Mouse (Mus musculus) forebrain, postnatal 0 days (tissue): ENCODE measurements at regions not wholly inside any gene's neighbourhood (a gene's known extent, or its start where the extent isn't known, plus 50 kb on each side); places are given as distances from the start of the nearest gene placed in this dataset.
"Not testable (repeated sequence)": the region's sequence is repeated elsewhere in the genome, so short reads cannot be mapped to it uniquely, and the experiment has no call there.

Source experiments
- ATAC-seq: fragments of 200-750 bp; cut with Nextera tagmentation; 2 replicates; pipeline ENCODE4 v1.8.0; 2017; ENCODE audit warnings: mild to moderate bottlenecking, moderate library complexity
- DNase-seq: peaks from one replicate; pipeline ENCODE4 v3.0.0-alpha.2; 2015
- H3K27ac ChIP-seq: fragments of 300-500 bp; sonication (generic); 2 replicates; pipeline ENCODE4 v1.5.1; 2014; ENCODE audit warnings: low read depth, mild to moderate bottlenecking, antibody characterized with exemption, low read length, moderate library complexity, mixed read lengths
- H3K27me3 ChIP-seq: fragments of 300-500 bp; sonication (generic); 2 replicates; pipeline ENCODE4 v1.6.1; 2014; ENCODE audit warnings: mild to moderate bottlenecking, low read length, mixed read lengths; ENCODE audit not compliant: insufficient read depth
- H3K36me3 ChIP-seq: fragments of 300-500 bp; sonication (generic); 2 replicates; pipeline ENCODE4 v1.6.1; 2014; ENCODE audit warnings: mild to moderate bottlenecking, moderate library complexity; ENCODE audit not compliant: insufficient read depth
- H3K4me1 ChIP-seq: fragments of 300-500 bp; sonication (generic); 2 replicates; pipeline ENCODE4 v1.6.1; 2014; ENCODE audit warnings: antibody characterized with exemption; ENCODE audit not compliant: insufficient read depth
- H3K4me2 ChIP-seq: fragments of 300-500 bp; sonication (generic); 2 replicates; pipeline ENCODE4 v1.6.1; 2014; ENCODE audit warnings: low read depth, mild to moderate bottlenecking, moderate library complexity
- H3K4me3 ChIP-seq: fragments of 300-500 bp; sonication (generic); 2 replicates; pipeline ENCODE4 v1.5.1; 2014; ENCODE audit warnings: low read depth, low read length, mixed read lengths
- H3K9ac ChIP-seq: fragments of 300-500 bp; sonication (generic); 2 replicates; pipeline ENCODE4 v1.6.1; 2014; ENCODE audit warnings: mild to moderate bottlenecking
- H3K9me3 ChIP-seq: fragments of 300-500 bp; sonication (generic); 2 replicates; pipeline ENCODE4 v1.6.1; 2016; ENCODE audit warnings: low read length
- CTCF ChIP-seq: sonication (generic); IDR thresholded peaks from 2 replicates; pipeline ENCODE4 v1.5.1; 2016; ENCODE audit warnings: antibody characterized with exemption, control low read depth, low read depth
- WGBS: fragments of 180-500 bp; shearing (Covaris S2); extraction: QIAGEN DNeasy Blood & Tissue Kit; methylation state at CpG from one replicate; pipeline ENCODE4 v1.1.7; 2014; 5-methylcytosine and 5-hydroxymethylcytosine counted together

DNA sequence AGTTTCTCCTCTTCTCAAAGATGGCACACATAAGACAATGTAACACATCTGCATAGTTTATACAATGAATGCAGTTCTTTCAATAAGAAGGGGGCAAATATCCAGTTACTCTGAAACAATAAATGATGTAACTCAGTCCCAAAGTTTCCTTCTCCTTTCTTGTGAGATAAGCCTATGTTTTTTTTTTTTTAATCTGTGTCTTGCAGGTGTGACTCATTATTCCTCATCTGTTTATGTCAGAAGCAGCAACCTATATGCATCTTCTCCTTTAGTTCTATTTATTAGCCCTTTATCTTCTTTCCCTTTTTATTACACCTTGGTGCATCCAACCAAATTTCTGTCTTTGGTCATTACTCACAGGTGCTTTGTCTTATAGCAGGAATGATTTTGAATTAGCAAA lies 523.2 kb upstream of the Pot1a start:
- Histone ChIP-seq H3K36me3 (no peaks in the 10 kb centered on the region), H3K4me2 (no peak overlapping the region), H3K27me3 (no peaks in the 10 kb centered on the region), H3K4me3 (no peak overlapping the region), H3K9me3 (no peaks in the 10 kb centered on the region), H3K4me1 (no peaks in the 10 kb centered on the region), H3K27ac (no peak overlapping the region), H3K9ac (no peak overlapping the region)
- DNase-seq (no peak), ATAC-seq (no peak)
- no peak for TF ChIP-seq CTCF

DNA sequence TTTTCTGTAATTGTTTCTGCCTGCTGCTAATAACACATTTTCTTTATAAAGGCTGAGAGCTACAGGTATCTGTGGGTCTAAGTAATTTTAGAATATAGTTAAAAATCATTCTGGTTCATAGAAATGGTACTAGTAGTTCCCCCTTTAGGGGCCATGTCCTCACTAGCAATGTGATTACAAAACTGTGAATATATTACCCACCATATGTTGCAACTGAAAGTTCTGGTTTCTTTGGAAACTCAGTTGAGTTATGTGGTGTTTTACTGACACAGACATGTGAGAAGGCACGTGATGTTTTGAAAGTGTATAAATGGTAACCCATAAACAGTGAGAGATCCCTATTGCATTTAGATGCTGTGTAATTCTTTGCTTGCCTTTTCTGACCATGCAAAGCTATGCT lies 495.1 kb upstream of the Pot1a start:
- TF ChIP-seq CTCF: no peak
- Histone ChIP-seq H3K4me2 (no peak overlapping the region), H3K4me3 (no peak overlapping the region), H3K27me3 (no peaks in the 10 kb centered on the region), H3K36me3 (no peaks in the 10 kb centered on the region), H3K9ac (no peak overlapping the region), H3K9me3 (no peaks in the 10 kb centered on the region), H3K27ac (no peak overlapping the region), H3K4me1 (no peaks in the 10 kb centered on the region)
- 67% methylated on average over 1 of the region's 1 CpGs for WGBS
- ATAC-seq (no peak), DNase-seq (no peak)

DNA sequence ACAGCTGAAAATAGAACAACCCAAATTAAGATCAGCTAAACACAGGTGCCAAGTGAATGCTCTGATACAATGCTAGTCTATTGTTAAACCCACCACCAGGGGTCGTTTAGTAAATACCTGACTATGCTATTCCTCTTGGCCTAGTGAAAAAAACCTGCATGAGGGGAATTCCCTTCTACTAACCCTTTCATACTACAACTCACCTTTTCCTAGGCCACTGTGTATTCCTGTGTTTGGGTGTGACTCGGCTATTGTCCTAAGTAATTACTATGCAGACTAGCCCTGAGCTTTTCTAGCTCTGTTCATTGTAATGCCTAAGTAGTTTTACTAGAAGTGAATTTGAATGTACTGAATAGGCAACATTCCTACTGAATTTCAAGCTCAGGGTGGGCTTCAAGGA lies 492.5 kb upstream of the Pot1a start:
- not testable (repeated sequence) for H3K27ac ChIP-seq, H3K4me2 ChIP-seq, H3K4me1 ChIP-seq, H3K4me3 ChIP-seq, H3K9me3 ChIP-seq, ATAC-seq, H3K27me3 ChIP-seq, H3K36me3 ChIP-seq, H3K9ac ChIP-seq, DNase-seq
- 0 out of 2 replicates have a peak, but pooled peaks have one; percentile 8 for TF ChIP-seq CTCF
- WGBS: 43% methylated on average over 2 of the region's 2 CpGs

DNA sequence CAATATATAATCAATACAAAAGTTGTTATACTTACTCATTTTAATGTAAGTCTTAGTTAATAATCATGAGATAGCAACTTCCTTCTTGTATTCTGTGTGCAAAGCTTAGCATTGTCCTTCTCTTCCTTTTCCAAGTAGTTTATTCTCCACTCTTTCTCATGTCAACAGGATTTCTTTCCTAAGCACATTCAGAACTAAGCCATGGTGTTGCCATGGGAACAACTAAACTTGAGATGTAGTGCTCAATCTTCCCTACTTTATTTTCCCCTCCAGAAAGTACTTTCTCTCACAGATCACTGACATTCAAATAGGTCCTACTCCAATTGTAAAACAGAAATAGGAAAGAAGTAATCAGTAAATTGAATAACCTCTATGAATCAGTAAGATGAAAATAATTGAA lies 490.2 kb upstream of the Pot1a start:
- Histone ChIP-seq H3K9ac (no peak overlapping the region), H3K4me1 (no peaks in the 10 kb centered on the region), H3K9me3 (no peaks in the 10 kb centered on the region), H3K4me3 (no peak overlapping the region), H3K36me3 (no peaks in the 10 kb centered on the region), H3K27me3 (no peaks in the 10 kb centered on the region), H3K27ac (no peak overlapping the region), H3K4me2 (no peak overlapping the region)
- ATAC-seq (peak; percentile 58), DNase-seq (peak; percentile 13)
- TF ChIP-seq CTCF: no peak

DNA sequence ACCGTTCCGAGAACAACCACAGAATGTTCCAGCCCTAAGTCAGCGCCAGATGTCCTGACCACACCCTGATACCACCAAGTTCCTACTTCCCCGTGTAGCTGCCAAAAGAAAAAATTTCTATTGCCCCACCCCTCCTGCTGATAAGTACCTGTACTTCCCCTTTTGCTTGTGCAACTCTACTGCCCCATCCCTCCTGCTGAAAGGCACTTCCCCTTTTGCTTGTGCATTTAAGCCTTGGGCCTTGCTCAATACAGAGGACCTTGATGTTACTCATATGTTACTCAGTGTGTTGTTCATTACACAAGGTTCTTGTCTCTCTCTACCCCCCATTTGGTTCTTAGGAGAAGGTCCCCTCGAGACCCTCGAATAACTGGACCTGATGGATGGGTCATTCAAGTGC lies 488.4 kb upstream of the Pot1a start:
- not testable (repeated sequence) for H3K36me3 ChIP-seq, H3K9ac ChIP-seq, H3K4me2 ChIP-seq, H3K4me1 ChIP-seq, ATAC-seq, H3K4me3 ChIP-seq, H3K27me3 ChIP-seq, H3K27ac ChIP-seq, DNase-seq, H3K9me3 ChIP-seq
- 94% methylated on average over 6 of the region's 6 CpGs for WGBS

DNA sequence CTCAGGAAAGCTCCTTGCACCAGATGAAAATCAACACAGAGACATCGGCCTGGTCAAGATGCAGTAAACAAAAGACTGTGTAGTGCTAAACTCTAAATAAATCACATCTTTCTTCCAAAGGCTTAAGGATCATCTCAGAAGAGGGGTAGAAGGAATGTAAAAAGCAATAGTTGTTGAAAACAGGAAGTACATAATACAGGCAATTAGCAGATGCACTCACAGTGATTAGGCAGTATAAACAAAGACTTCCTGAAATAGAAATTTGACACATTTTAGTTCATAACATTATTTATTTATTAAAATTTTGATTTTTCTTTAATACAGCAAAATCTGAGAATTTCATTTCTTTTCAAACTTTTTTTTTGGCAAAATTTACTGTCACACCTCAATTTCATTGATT lies 478.9 kb upstream of the Pot1a start:
- no peak for TF ChIP-seq CTCF
- ATAC-seq: no peak
- no peaks in the 10 kb centered on the region for H3K27me3 ChIP-seq
- H3K27ac ChIP-seq: no peak overlapping the region
- no peak overlapping the region for H3K9ac ChIP-seq
- H3K4me3 ChIP-seq: no peak overlapping the region
- WGBS: 92% methylated on average over 1 of the region's 1 CpGs
- H3K9me3 ChIP-seq: no peaks in the 10 kb centered on the region
- no peaks in the 10 kb centered on the region for H3K4me1 ChIP-seq
- DNase-seq: no peak
- no peaks in the 10 kb centered on the region for H3K36me3 ChIP-seq
- no peak overlapping the region for H3K4me2 ChIP-seq
